Mouse (Mus musculus): Measurements from ENCODE around the gene Zfp52.

The Zfp52 gene

DNA sequence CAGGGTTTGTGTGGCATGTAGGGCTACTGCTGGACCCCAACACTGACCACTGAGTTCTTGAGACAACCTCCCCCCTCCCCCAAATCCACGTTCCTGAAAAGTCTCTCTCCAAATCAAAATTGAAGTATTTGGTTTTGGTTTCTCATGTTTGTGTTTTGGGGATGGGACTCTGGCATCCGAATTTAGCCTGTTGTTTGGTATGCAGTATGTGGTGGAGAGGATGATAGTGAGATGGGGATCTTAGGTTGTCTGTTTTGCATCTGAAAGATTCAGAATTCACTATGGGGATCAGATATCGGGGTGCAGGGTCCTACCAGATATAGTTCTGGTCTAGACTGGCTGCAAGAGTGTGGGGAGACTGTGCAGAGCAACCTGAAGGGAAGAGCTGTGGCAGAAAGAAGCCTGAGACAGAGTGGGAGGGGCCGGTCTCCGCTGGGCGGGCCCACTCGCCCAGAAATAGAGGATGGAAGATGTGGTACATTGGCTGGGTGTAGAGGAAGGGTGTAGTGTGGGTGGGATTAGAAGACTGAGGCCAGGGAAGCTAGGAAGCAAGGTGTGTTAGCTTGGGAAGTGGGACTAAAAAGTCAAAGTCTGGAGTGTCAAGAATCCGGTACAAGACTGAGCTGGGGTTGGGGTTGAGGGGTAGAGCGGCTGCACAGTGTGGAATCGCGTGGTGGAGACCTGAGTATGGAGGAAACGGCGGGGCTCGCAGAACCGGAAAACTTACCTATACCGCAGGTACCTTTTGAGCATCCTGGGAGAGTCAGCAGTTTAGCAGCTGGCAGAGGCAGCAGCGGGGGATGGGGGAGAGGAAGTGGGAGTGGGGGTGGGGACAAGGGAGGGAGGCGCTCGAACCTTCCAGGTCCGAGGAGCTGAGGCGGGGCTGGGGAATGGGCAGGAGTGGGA lies at the start of gene Zfp52:
TSS of gene Zfp52 (plus strand) at position 444 of the 906 bp plus-strand sequence.
- DNase-seq (ENCODE audit: low read depth, low spot score), result no peak

- DNase-seq (ENCODE audit: low read depth, low spot score), result peak; percentile 63
These were observed 46.4 kb upstream of the Zfp52 start, which contains the start of gene Zfp53 for GRCm38 (mm10) chr17:21488760-21489499. TSS of gene Zfp53 (plus strand) at chr17:21488998.

- no peak for DNase-seq (ENCODE audit: low read depth, low spot score)
These were observed 45.8 kb upstream of the Zfp52 start for GRCm38 (mm10) chr17:21489500-21490001.

DNA sequence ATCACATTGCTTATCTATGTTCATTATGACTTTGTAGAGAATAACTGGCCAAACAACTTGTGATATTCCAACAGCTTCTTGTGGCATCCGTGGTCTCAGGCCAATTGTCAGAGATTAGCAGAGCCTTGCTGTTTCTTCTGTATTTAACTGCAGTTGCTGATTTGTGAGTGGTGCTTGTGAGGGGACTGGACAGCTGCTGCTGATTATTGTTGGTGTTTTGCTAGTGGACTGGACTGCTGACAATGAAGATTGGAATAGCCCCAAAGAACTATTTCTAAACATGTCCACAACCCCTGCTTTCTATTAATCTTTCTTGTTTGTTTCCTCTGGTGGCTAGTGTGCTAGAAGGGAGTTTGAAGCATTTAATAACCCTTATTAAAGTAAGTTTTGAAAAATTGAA lies 34.0 kb upstream of the Zfp52 start:
- DNase-seq (ENCODE audit: low read depth, low spot score), result no peak

DNA sequence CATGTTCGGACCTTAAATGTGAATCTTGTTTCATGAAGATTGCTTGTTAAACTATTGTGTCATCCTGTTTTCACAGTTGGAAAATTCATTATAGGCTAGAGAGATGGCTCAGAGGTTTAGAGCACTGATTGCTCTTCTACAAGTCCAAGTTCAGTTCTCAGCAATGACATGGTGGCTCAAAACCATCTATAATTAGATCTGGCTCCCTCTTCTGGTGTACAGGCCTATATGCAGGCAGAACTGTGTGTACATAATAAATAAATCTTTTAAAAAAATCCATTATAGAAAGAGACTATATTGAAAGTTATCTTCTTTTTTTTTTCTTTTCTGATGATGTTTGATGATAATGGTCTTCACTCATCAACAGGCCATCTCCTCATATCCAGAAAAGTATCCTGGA lies 30.8 kb upstream of the Zfp52 start:
- DNase-seq (ENCODE audit: low read depth, low spot score), result no peak

DNA sequence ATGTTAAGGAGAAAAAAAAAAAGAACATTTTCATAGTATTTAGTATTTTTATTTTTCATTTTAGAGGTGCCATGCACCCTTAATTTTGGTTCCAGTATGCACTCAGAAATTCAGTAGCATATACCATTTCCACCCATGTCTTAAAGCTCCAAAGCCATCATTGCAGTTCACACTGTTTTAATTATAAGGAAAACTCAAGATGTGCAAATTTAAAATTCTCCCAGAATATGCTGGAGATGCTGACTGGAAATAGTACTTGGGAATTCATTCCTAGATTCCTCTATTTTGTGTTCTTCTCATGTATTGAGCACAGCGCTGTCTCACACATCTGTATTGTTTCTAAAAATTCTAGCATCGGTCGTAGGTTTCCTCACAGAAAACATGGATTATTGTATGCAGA lies 29.1 kb upstream of the Zfp52 start:
- no peak for DNase-seq (ENCODE audit: low read depth, low spot score)

GRCm38 (mm10) chr17:21509756-21510155 lies 25.6 kb upstream of the Zfp52 start:
- no peak for DNase-seq (ENCODE audit: low read depth, low spot score)

GRCm38 (mm10) chr17:21515403-21516105 lies 19.8 kb upstream of the Zfp52 start:
- peak; percentile 62 for DNase-seq (ENCODE audit: low read depth, low spot score)

DNA sequence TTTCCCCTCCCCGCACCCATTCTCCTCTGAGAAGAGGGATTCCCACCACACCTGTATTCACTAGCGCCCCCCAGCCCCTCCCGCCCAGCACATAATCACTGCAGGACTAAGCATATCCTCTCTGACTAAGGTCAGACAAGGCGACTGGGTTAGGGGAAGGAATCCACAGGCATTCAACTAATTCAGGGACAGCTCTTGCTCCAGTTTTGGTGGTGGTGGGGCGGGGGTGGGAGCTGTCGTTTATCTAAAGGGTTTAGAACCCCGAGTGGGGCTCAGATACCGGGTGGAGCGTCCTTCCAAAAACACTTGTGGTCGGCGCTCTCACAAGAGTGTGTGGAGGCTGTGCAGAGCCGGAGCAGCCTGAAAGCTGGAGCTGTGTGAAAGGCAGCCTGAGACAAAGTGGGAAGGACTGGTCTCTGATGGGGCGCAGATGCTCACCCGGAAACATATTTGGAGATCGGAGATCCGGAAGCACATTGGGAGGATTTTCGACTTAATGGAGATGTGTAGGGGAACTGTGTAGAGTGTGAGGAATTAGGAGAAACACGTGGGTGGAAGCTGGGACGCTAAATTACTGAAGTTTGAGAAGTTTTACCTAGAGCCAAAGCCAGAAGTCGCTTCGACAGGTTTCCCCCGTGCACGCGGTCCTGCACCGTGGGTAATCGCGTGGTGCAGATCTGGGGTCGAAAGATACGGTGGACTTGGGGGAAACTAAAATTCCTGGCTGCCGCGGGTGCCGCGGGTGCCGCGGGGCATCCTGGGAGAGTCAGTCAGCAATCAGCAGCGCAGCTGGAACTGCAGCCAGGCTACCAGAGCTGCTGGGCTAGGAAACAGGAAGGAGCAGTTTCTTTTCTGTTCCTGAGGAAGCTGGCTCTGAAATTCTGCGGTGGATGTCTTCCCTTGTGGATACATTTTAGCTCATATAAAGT lies 18.9 kb upstream of the Zfp52 start:
- no peak for DNase-seq (ENCODE audit: low read depth, low spot score)

DNA sequence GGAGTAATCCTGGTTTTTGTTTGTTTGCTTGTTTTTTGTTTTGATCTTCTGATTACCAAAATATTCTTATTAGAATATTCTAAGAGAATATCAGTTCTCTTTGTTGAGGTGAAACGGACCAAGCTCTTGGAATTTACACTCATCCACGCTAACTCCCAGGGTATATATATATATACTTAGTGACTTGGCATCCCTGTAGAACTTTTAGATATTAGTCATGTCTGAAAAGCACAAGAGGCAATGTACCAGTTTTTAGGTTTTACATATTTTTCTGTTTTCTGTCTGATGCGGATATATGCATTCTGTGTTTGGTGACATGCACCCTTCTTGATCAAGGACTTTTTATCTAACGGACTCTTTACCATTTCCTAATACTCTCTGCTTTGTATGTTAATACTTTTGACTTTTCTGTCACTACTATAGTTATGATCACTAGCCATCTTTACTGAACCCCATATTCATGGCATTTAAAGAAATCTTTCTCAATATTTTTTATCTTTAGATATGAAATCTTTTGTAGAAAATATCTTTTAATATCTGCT lies 18.1 kb upstream of the Zfp52 start:
- no peak for DNase-seq (ENCODE audit: low read depth, low spot score)

- no peak for DNase-seq (ENCODE audit: low read depth, low spot score)
These were observed 9.1 kb upstream of the Zfp52 start for GRCm38 (mm10) chr17:21526270-21526669.

GRCm38 (mm10) chr17:21530645-21531330 lies 4.6 kb upstream of the Zfp52 start:
- DNase-seq (ENCODE audit: low read depth, low spot score), result no peak

GRCm38 (mm10) chr17:21531621-21532020 lies 3.7 kb upstream of the Zfp52 start:
- no peak for DNase-seq (ENCODE audit: low read depth, low spot score)

- peak; percentile 59 for DNase-seq (ENCODE audit: low read depth, low spot score)
These were observed 3.0 kb upstream of the Zfp52 start for GRCm38 (mm10) chr17:21532101-21532951.

DNA sequence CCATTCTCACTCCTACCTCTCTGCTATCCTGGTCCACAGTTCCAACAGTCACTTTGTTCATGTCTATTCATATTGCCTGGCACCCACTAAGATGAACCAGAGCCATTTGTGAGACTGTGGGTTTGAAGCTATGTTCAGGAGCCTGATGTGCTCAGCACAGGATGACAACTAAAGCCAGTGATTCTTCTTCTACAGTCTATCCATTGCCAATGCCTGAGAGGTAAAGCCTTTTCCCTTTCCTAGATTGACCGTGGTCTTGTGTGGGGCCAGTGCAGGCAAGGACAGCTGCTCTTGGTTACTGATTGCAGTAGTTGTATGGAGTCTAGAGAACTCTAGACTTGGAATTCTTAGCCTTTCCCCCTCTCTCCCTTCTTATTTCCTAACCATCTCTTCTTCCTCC lies 1.4 kb upstream of the Zfp52 start:
- DNase-seq (ENCODE audit: low read depth, low spot score), result no peak

GRCm38 (mm10) chr17:21534460-21535095 lies 761 bp upstream of the Zfp52 start:
- peak; percentile 64 for DNase-seq (ENCODE audit: low read depth, low spot score)

DNA sequence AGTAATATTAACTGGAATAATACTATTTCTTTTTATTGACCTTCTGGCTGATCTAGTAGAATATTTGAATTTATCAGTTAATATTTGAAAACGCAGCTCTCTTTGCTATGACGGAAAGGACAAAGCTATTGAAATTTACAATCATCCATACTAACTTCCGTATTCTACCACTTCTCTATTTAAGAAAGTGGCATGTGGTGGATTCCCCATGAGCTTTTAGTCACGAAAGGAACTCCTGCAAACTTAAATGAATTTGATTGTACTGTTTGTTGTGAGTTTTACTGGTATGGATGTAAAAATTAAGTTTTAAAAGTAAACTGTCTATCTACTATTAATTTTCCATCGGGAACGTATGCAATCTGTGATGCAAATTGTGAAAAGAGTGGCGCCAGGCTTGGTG lies 757 bp downstream of the Zfp52 start:
- no peak for DNase-seq (ENCODE audit: low read depth, low spot score)

- DNase-seq (ENCODE audit: low read depth, low spot score), result no peak
These were observed 1.3 kb downstream of the Zfp52 start for GRCm38 (mm10) chr17:21536676-21537075.

All from retina, postnatal 7 days (tissue).